Mouse (Mus musculus): Measurements from ENCODE around the gene Gm34653. TPM values are rescaled to one million over a fixed set of nuclear protein-coding genes. Genes with fewer than 3 reads are reported as not detected.
"Not testable (repeated sequence)": the region's sequence is repeated elsewhere in the genome, so short reads cannot be mapped to it uniquely, and the experiment has no call there.

Gene Gm34653
- polyA plus RNA-seq, 1 experiment: not detected

DNA sequence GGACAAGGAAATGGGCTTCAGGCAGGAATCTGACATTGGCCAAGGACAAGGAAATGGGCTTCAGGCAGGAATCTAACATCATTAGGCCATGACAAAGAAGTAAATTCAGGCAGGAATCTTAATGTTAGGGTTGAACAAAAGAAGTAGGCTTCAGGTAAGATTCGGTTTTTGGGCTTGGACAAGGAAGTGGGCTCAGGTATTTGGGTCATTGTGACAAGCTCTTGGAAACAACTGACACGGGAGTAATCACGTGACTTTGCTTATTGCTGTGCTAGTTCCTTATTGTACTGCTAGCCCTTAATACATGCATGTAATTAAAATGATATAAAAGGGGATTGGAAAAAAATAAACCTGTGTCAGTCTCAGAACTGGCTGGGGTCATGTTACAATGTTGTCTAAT, 2.9 kb downstream of the Gm34653 start:
- Histone ChIP-seq H3K4me3 (ENCODE audit: extremely low read depth, insufficient read depth, insufficient read length) (no peak overlapping the region), H3K27ac (ENCODE audit: insufficient read depth, low read length) (no peak overlapping the region), H3K36me3 (ENCODE audit: control insufficient read depth, insufficient read depth, low read length) (no peaks in the 10 kb centered on the region), H3K4me1 (ENCODE audit: control insufficient read depth, insufficient read depth, insufficient read length) (no peaks in the 10 kb centered on the region), H3K27me3 (ENCODE audit: control insufficient read depth, insufficient read depth, low read length) (no peaks in the 10 kb centered on the region)
- 73% methylated on average over 3 of the region's 3 CpGs for WGBS
- no peak for TF ChIP-seq CTCF (IDR thresholded peaks at IDR 0.05; ENCODE audit: extremely low read depth, insufficient read depth, insufficient read length, insufficient replicate concordance)
- no peak for TF ChIP-seq POLR2A (IDR thresholded peaks at IDR 0.05; ENCODE audit: low read depth, low read length)
- no peak for DNase-seq (ENCODE audit: low read depth in 1 of 2, low spot score in 2 of 2)

DNA sequence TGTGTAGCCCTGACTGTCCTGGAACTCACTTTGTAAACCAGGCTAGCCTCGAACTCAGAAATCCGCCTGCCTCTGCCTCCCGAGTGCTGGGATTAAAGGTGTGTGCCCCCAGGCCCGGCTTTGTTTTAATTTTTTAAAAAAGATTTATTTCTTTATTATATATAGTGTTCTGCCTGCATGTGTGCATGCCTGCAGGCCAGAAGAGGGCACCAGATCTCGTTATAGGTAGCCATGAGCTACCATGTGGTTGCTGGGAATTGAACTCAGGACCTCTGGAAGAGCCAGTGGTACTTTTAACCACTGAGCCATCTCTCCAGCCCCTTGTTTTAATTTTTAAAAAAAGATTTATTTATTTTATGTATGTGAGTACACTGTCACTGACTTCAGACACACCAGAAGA, 7.3 kb downstream of the Gm34653 start:
- H3K4me3 ChIP-seq (ENCODE audit: extremely low read depth, insufficient read depth, insufficient read length); H3K4me1 ChIP-seq (ENCODE audit: control insufficient read depth, insufficient read depth, insufficient read length); H3K27me3 ChIP-seq (ENCODE audit: control insufficient read depth, insufficient read depth, low read length); DNase-seq (ENCODE audit: low read depth in 1 of 2, low spot score in 2 of 2); H3K27ac ChIP-seq (ENCODE audit: insufficient read depth, low read length); H3K36me3 ChIP-seq (ENCODE audit: control insufficient read depth, insufficient read depth, low read length): not testable (repeated sequence)
- 79% methylated on average over 5 of the region's 5 CpGs for WGBS

DNA sequence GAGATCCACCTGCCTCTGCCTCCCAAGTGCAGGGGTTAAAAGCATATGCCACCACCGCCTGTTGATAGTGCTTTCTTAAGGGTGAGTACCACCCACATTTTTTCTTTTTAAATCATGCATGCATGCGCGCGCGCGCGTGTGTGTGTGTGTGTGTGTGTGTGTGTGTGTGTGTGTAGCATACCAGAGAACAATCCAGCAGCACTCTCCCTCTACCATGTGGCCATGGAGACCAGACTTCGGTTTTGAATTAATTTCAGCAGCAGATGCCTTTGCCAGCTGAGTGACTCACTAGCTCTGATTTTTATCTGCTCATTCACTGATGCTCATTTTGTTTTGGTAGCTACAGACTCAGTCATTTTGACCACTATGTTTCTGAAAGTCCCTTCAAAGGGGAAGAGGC, 8.9 kb downstream of the Gm34653 start:
- DNase-seq (ENCODE audit: low read depth in 1 of 2, low spot score in 2 of 2): no peak
- 91% methylated on average over 8 of the region's 8 CpGs for WGBS
- H3K4me3 ChIP-seq (ENCODE audit: extremely low read depth, insufficient read depth, insufficient read length): no peak overlapping the region
- no peaks in the 10 kb centered on the region for H3K4me1 ChIP-seq (ENCODE audit: control insufficient read depth, insufficient read depth, insufficient read length)
- TF ChIP-seq POLR2A (IDR thresholded peaks at IDR 0.05; ENCODE audit: low read depth, low read length) (no peak), CTCF (IDR thresholded peaks at IDR 0.05; ENCODE audit: extremely low read depth, insufficient read depth, insufficient read length, insufficient replicate concordance) (no peak)
- no peaks in the 10 kb centered on the region for H3K36me3 ChIP-seq (ENCODE audit: control insufficient read depth, insufficient read depth, low read length)
- no peak overlapping the region for H3K27ac ChIP-seq (ENCODE audit: insufficient read depth, low read length)
- H3K27me3 ChIP-seq (ENCODE audit: control insufficient read depth, insufficient read depth, low read length): no peaks in the 10 kb centered on the region

DNA sequence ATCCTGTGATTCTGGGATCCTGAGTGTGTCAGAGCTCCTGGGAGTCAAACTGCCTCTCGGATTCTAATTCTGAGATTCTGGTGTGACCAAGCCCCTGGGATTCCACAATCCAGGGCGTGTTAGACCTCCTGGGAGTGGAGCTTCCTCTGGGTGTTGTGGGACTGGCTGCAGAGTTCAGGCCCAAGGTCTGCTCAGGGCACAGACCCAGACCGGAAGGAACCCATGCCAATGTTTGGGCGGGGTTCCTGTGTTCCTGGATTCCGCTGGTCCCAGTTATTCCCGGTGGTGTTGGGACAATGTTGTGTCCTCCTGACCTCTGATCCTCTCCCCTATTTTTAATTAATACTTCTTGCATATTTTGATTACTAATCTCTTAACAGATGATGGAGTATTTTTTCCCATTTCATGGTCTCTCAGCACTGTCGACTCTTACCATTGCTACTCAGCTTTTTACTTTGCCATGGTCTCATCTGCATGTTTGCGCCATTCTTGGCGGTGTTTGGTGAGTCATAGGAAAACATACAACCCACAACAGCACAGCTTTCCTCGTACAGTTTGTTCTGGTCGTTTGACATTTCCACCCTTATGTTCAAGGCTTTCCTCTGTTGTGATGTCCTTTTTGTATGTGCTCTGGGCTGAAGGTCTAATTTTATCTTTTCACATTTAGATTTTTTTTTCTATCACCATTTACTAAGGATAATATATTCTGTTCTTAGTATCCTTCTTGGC, 10.6 kb downstream of the Gm34653 start:
- no peak for DNase-seq (ENCODE audit: low read depth in 1 of 2, low spot score in 2 of 2)
- 73% methylated on average over 11 of the region's 11 CpGs for WGBS
- no peaks in the 10 kb centered on the region for H3K36me3 ChIP-seq (ENCODE audit: control insufficient read depth, insufficient read depth, low read length)
- no peak overlapping the region for H3K27ac ChIP-seq (ENCODE audit: insufficient read depth, low read length)
- no peak overlapping the region for H3K4me3 ChIP-seq (ENCODE audit: extremely low read depth, insufficient read depth, insufficient read length)
- TF ChIP-seq POLR2A (IDR thresholded peaks at IDR 0.05; ENCODE audit: low read depth, low read length) (no peak), CTCF (IDR thresholded peaks at IDR 0.05; ENCODE audit: extremely low read depth, insufficient read depth, insufficient read length, insufficient replicate concordance) (no peak)
- H3K27me3 ChIP-seq (ENCODE audit: control insufficient read depth, insufficient read depth, low read length): no peaks in the 10 kb centered on the region
- no peaks in the 10 kb centered on the region for H3K4me1 ChIP-seq (ENCODE audit: control insufficient read depth, insufficient read depth, insufficient read length)

DNA sequence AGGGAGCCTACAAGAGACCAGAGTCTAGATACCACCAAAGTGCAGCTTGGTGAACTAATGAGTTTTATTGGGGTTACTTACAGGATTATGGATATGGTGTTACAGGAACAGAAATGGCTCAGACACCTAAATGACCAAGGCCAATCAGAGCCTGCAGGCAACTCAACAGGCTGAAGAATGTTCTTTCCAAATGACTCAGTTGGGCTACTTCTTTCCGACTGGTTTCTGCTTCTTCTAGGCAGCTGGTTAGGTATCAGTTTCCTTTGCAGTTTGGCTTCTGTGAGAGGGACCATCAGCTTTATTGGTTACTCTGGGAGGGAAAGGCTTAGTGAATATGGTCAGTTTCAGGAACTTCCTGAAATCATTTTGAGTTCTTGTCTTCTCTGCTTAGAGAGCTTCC, 14.9 kb downstream of the Gm34653 start:
- Histone ChIP-seq H3K4me3 (ENCODE audit: extremely low read depth, insufficient read depth, insufficient read length) (no peak overlapping the region), H3K27me3 (ENCODE audit: control insufficient read depth, insufficient read depth, low read length) (no peaks in the 10 kb centered on the region), H3K27ac (ENCODE audit: insufficient read depth, low read length) (no peak overlapping the region), H3K4me1 (ENCODE audit: control insufficient read depth, insufficient read depth, insufficient read length) (no peaks in the 10 kb centered on the region), H3K36me3 (ENCODE audit: control insufficient read depth, insufficient read depth, low read length) (peaks cover 8% of the 10 kb centered on the region)
- WGBS: 89% methylated on average over 1 of the region's 1 CpGs
- TF ChIP-seq CTCF (IDR thresholded peaks at IDR 0.05; ENCODE audit: extremely low read depth, insufficient read depth, insufficient read length, insufficient replicate concordance) (no peak), POLR2A (IDR thresholded peaks at IDR 0.05; ENCODE audit: low read depth, low read length) (no peak)
- DNase-seq (ENCODE audit: low read depth in 1 of 2, low spot score in 2 of 2): no peak

DNA sequence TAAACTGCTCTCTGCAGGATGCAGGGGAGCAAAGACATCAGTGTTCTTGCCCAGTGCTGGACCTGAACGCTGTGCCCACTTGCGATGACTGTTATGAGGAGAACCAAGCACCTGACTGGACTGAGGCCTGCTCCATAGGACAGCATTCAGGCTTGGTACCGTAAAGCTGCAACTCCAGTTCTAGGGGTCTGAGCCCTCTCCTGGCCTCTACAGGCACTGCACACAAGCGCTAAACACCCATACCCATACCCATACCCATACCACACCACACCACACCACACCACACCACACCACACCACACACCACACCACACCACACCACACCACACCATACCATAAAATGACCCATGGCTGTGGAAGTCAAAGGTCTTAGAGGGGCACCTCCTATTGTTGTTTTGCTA, 22.5 kb downstream of the Gm34653 start:
- Histone ChIP-seq H3K4me1 (ENCODE audit: control insufficient read depth, insufficient read depth, insufficient read length) (no peaks in the 10 kb centered on the region), H3K27ac (ENCODE audit: insufficient read depth, low read length) (no peak overlapping the region), H3K27me3 (ENCODE audit: control insufficient read depth, insufficient read depth, low read length) (no peaks in the 10 kb centered on the region), H3K4me3 (ENCODE audit: extremely low read depth, insufficient read depth, insufficient read length) (no peak overlapping the region), H3K36me3 (ENCODE audit: control insufficient read depth, insufficient read depth, low read length) (peaks cover 55% of the 10 kb centered on the region)
- 99% methylated on average over 4 of the region's 4 CpGs for WGBS
- no peak for DNase-seq (ENCODE audit: low read depth in 1 of 2, low spot score in 2 of 2)
- TF ChIP-seq CTCF (IDR thresholded peaks at IDR 0.05; ENCODE audit: extremely low read depth, insufficient read depth, insufficient read length, insufficient replicate concordance): peak; percentile 20; the same call in 1 of the 2 replicates
- TF ChIP-seq POLR2A (IDR thresholded peaks at IDR 0.05; ENCODE audit: low read depth, low read length): no peak

DNA sequence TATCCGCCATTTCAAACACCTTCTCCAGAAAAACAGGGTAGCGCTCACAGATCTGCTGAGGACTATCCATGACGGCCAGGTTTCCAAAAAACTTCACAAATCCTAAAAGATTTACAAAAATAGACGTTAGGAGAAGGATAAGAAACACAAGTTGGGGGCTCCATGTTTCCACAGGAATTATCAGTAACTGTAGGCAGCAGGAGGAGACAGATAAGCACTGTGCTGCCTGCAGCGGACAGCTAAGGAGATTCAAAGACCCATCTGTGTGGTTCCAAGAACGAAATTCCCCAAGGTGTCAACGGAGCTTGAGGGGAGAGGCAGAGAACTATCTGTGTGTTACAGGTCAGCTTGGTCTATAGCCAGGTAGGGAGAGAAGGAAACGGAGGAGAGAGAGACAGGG, 24.9 kb downstream of the Gm34653 start:
- Histone ChIP-seq H3K4me1 (ENCODE audit: control insufficient read depth, insufficient read depth, insufficient read length) (no peaks in the 10 kb centered on the region), H3K27me3 (ENCODE audit: control insufficient read depth, insufficient read depth, low read length) (no peaks in the 10 kb centered on the region), H3K4me3 (ENCODE audit: extremely low read depth, insufficient read depth, insufficient read length) (no peak overlapping the region), H3K36me3 (ENCODE audit: control insufficient read depth, insufficient read depth, low read length) (peaks cover 53% of the 10 kb centered on the region), H3K27ac (ENCODE audit: insufficient read depth, low read length) (no peak overlapping the region)
- no peak for DNase-seq (ENCODE audit: low read depth in 1 of 2, low spot score in 2 of 2)
- 85% methylated on average over 8 of the region's 8 CpGs for WGBS
- no peak for TF ChIP-seq POLR2A (IDR thresholded peaks at IDR 0.05; ENCODE audit: low read depth, low read length)
- TF ChIP-seq CTCF (IDR thresholded peaks at IDR 0.05; ENCODE audit: extremely low read depth, insufficient read depth, insufficient read length, insufficient replicate concordance): no peak

Measured in spleen, adult 2 months (tissue).